Mouse (Mus musculus) embryonic facial prominence, embryonic 15.5 days (tissue): Measurements from ENCODE around the gene Gm42878. TPM values are rescaled to one million over a fixed set of nuclear protein-coding genes. Genes with fewer than 3 reads are reported as not detected.

ENCODE experiments used
- ATAC-seq: fragments of 200-750 bp; cut with Nextera tagmentation; 2 replicates; pipeline ENCODE4 v1.8.0; 2017; ENCODE audit warnings: low read depth, moderate TSS enrichment; ENCODE audit not compliant: insufficient number of reproducible peaks, low FRiP score, low TSS enrichment
- H3K27ac ChIP-seq: fragments of 300-500 bp; sonication (generic); replicated peaks from 2 replicates; pipeline ENCODE4 v1.5.1; 2015; ENCODE audit warnings: mild to moderate bottlenecking, inconsistent platforms
- H3K27me3 ChIP-seq: fragments of 300-500 bp; sonication (generic); 2 replicates; pipeline ENCODE4 v1.6.1; 2015; ENCODE audit warnings: inconsistent platforms
- H3K36me3 ChIP-seq: fragments of 300-500 bp; sonication (generic); 2 replicates; pipeline ENCODE4 v1.6.1; 2015; ENCODE audit warnings: mild to moderate bottlenecking, inconsistent platforms
- H3K4me1 ChIP-seq: fragments of 300-500 bp; sonication (generic); 2 replicates; pipeline ENCODE4 v1.6.1; 2015; ENCODE audit warnings: inconsistent platforms
- H3K4me2 ChIP-seq: fragments of 300-500 bp; sonication (generic); replicated peaks from 2 replicates; pipeline ENCODE4 v1.6.1; 2015; ENCODE audit warnings: mild to moderate bottlenecking, inconsistent platforms
- H3K4me3 ChIP-seq: fragments of 300-500 bp; sonication (generic); replicated peaks from 2 replicates; pipeline ENCODE4 v1.5.1; 2015; ENCODE audit warnings: mild to moderate bottlenecking, inconsistent platforms
- H3K9ac ChIP-seq: fragments of 300-500 bp; sonication (generic); 2 replicates; pipeline ENCODE4 v1.6.1; 2015; ENCODE audit warnings: inconsistent platforms
- H3K9me3 ChIP-seq: fragments of 300-500 bp; sonication (generic); replicated peaks from 2 replicates; pipeline ENCODE4 v1.6.1; 2016; ENCODE audit warnings: inconsistent platforms
- WGBS: fragments of 180-500 bp; shearing (Covaris S2); methylation state at CpG from one replicate; pipeline ENCODE4 v1.1.7; 2015; 5-methylcytosine and 5-hydroxymethylcytosine counted together
- polyA plus RNA-seq: library from polyadenylated mRNA; unstranded; fragments of >200 nt; fragmentation: Nextera tagmentation; extraction: Ambion mirVana; gene quantifications from 2 replicates; pipeline ENCODE4 v1.2.1, GENCODE M21; 2015

Gm42878 gene
- polyA plus RNA-seq, 1 experiment from 2014 or later = not detected

DNA sequence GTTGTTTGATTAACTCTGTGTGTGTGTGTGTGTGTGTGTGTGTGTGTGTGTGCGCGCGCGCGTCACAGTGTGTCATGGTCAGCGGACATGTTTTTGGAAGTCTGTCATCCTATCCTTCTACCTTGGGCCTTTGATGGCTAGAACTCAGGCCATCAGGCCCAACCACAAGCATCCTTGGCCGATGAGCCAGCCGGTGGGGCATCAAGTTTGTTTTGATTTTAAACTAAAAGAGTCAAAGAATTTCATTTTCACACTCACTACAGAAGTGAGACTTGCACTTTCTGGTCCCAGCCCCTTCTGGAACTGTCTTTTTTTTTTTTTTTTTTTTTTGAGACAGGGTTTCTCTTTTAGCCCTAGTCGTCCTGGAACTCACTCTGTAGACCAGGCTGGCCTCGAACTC is 39.7 kb upstream of the Gm42878 start:
- Histone ChIP-seq H3K4me1 (peaks cover 25% of the 10 kb centered on the region), H3K9me3 (no peaks in the 10 kb centered on the region), H3K9ac (no peak overlapping the region), H3K4me3 (no peak overlapping the region), H3K27me3 (no peaks in the 10 kb centered on the region), H3K36me3 (peaks cover 12% of the 10 kb centered on the region), H3K27ac (no peak overlapping the region), H3K4me2 (no peak overlapping the region)
- 91% methylated on average over 10 of the region's 10 CpGs for WGBS
- no peak for ATAC-seq

GRCm38 (mm10) chr5:121583765-121584501 is 38.7 kb upstream of the Gm42878 start:
- no peak overlapping the region for H3K9ac ChIP-seq
- no peak overlapping the region for H3K4me3 ChIP-seq
- WGBS = 49% methylated on average over 12 of the region's 12 CpGs
- no peak overlapping the region for H3K4me2 ChIP-seq
- no peaks in the 10 kb centered on the region for H3K27me3 ChIP-seq
- H3K4me1 ChIP-seq = peaks cover 25% of the 10 kb centered on the region
- ATAC-seq = peak; percentile 79; the same call in 1 of the 2 replicates
- H3K27ac ChIP-seq = peak overlapping the region; percentile 17; the same call in 1 of the 2 replicates
- no peaks in the 10 kb centered on the region for H3K9me3 ChIP-seq
- peaks cover 22% of the 10 kb centered on the region for H3K36me3 ChIP-seq

DNA sequence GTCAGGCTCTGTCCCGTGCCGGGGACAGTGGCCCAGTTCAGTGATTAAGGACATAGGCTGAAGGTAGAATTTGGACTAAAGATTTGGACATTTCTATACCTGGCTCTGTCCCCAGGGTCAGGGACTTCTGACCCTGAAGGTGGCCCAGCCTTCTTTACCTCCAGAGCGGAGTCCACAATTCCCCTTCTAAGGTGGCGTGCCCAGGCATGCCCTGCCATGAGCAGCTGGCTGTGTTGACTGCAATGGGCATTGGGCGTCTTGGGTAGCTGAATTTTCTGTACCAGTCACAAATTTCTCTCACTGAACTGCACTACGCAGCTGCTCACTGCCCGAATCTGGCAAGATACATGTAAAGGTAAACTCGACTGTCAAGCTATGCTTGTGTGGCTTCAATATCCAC is 36.7 kb upstream of the Gm42878 start:
- H3K36me3 ChIP-seq = peaks cover 40% of the 10 kb centered on the region
- H3K4me1 ChIP-seq = peaks cover 20% of the 10 kb centered on the region
- no peak for ATAC-seq
- H3K9me3 ChIP-seq = no peaks in the 10 kb centered on the region
- H3K9ac ChIP-seq = no peak overlapping the region
- no peak overlapping the region for H3K4me2 ChIP-seq
- no peaks in the 10 kb centered on the region for H3K27me3 ChIP-seq
- 84% methylated on average over 8 of the region's 8 CpGs for WGBS
- H3K4me3 ChIP-seq = no peak overlapping the region
- H3K27ac ChIP-seq = no peak overlapping the region

- no peak overlapping the region for H3K9ac ChIP-seq
- no peak overlapping the region for H3K4me3 ChIP-seq
- WGBS = 68% methylated on average over 11 of the region's 11 CpGs
These were observed 31.7 kb upstream of the Gm42878 start for GRCm38 (mm10) chr5:121576927-121577488.

DNA sequence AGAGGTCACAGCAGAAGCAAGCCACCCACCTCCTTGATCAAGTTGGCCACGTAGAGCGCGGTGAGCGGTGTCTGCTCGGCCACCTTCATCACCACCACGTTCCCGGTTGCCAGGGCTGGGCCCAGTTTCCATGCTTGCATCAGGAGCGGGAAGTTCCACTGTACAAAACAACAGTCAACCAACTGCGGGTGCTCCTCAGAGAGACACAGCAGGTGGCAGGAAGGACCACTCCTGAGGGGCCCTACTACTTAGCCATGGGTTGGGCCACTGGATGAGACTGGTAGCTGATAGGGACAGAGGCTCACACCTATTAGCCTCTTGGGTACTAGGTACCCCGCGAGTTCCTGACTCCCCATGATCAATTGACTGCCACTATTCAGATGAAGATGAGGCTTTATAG is 30.6 kb upstream of the Gm42878 start:
- H3K9me3 ChIP-seq = no peaks in the 10 kb centered on the region
- H3K9ac ChIP-seq = no peak overlapping the region
- H3K27me3 ChIP-seq = no peaks in the 10 kb centered on the region
- 92% methylated on average over 11 of the region's 11 CpGs for WGBS
- H3K4me2 ChIP-seq = no peak overlapping the region
- H3K4me1 ChIP-seq = no peaks in the 10 kb centered on the region
- no peak overlapping the region for H3K27ac ChIP-seq
- ATAC-seq = no peak
- H3K36me3 ChIP-seq = peaks cover 83% of the 10 kb centered on the region
- no peak overlapping the region for H3K4me3 ChIP-seq

More at GRCm38 (mm10) chr5:121576927-121577488, 31.7 kb upstream of the Gm42878 start:
- H3K36me3 ChIP-seq = peaks cover 78% of the 10 kb centered on the region
- H3K4me2 ChIP-seq = no peak overlapping the region
- H3K27ac ChIP-seq = no peak overlapping the region
- no peaks in the 10 kb centered on the region for H3K27me3 ChIP-seq
- no peaks in the 10 kb centered on the region for H3K4me1 ChIP-seq
- no peak for ATAC-seq
- no peaks in the 10 kb centered on the region for H3K9me3 ChIP-seq

GRCm38 (mm10) chr5:121574145-121574544 is 28.9 kb upstream of the Gm42878 start:
- ATAC-seq = no peak
- Histone ChIP-seq H3K4me2 (no peak overlapping the region), H3K27me3 (no peaks in the 10 kb centered on the region), H3K9me3 (no peaks in the 10 kb centered on the region), H3K4me1 (no peaks in the 10 kb centered on the region), H3K36me3 (peaks cover 76% of the 10 kb centered on the region), H3K9ac (no peak overlapping the region), H3K4me3 (no peak overlapping the region), H3K27ac (no peak overlapping the region)
- WGBS = 91% methylated on average over 13 of the region's 13 CpGs

DNA sequence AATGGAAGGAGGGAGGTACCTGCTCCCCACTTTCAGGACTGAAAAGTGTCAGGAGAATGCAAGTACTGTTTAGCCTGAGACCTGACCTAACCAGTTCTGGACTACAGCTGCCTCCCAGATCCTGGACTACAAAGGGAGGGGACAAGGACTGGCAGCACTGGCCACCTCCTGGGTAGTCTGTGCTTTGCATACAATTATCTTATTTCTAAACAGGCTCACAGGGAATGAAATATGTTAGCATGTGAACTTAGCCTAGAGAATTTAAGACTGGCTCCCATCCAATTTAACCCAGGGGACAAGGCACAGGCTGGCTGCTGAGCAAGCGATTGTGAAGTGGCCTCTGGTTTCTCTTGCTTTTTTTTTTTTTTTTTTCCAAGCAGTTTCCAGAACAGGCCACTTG is 25.5 kb upstream of the Gm42878 start:
- H3K27me3 ChIP-seq = no peaks in the 10 kb centered on the region
- H3K9me3 ChIP-seq = no peaks in the 10 kb centered on the region
- no peak overlapping the region for H3K9ac ChIP-seq
- no peak overlapping the region for H3K4me3 ChIP-seq
- H3K36me3 ChIP-seq = peaks cover 59% of the 10 kb centered on the region
- H3K4me2 ChIP-seq = no peak overlapping the region
- no peaks in the 10 kb centered on the region for H3K4me1 ChIP-seq
- WGBS = 78% methylated on average over 1 of the region's 1 CpGs
- H3K27ac ChIP-seq = no peak overlapping the region
- ATAC-seq = no peak

DNA sequence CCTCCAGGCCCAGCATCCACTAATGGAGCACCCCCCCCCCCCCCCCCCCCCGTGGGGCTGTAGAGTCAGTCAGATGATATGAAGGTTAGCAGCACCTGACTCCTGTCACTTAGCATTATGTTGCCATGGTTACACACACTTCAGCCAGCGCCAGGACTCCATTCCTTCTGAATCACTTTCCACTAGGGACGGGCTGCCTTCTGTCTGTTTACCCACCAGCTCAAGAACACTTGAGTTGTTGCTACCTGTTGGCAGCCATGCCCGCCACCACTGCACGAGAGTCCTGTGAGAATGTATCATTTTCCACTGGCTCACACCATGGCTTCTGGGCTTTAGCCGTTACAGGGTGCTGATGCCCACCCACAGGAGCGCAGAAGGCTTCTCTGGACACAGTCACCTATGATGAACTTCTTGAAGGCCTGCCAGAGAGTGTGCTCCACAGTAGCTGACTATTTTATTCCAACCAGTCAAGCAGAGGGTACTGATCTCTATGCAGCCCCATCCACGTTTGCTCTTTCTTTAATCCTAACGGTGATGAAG is 24.7 kb upstream of the Gm42878 start:
- Histone ChIP-seq H3K4me1 (peaks cover under 1% of the 10 kb centered on the region; the same call in 1 of the 2 replicates), H3K36me3 (peaks cover 51% of the 10 kb centered on the region), H3K4me3 (no peak overlapping the region), H3K9ac (no peak overlapping the region), H3K4me2 (no peak overlapping the region), H3K27me3 (no peaks in the 10 kb centered on the region), H3K9me3 (no peaks in the 10 kb centered on the region), H3K27ac (no peak overlapping the region)
- 71% methylated on average over 9 of the region's 9 CpGs for WGBS
- ATAC-seq = no peak

DNA sequence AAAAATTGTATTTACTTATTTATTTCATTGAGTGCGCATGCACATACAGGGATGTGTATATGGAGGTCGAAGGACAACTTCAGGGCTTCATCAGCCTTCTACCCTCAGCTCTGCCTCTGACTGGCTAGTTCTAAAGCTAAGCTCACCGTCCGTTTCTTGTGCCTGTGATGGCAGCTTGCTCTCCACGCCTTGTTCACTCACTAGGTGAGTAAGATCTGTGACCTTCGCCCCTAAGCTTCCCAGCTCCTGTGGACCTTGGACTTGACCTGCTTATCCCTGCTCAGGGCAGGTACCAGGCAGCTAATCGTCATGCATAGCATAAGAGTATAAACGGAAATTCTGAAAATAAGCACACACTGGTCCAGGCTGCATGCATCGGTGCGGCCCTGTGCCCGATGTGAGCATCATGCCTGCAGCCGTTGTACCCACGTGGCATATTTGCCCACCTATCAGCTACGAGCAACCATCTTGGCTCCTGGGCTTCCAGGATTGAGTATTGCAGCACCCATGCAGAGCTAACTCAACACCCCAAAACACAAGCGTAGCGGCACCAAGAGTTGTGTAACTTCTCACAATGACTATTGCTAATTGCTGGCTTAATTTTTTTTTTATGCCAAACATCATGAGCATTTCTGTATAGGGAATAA is 20.9 kb upstream of the Gm42878 start:
- ATAC-seq = no peak
- Histone ChIP-seq H3K27ac (no peak overlapping the region), H3K4me3 (no peak overlapping the region), H3K4me1 (peaks cover 8% of the 10 kb centered on the region), H3K36me3 (peaks cover 18% of the 10 kb centered on the region), H3K27me3 (no peaks in the 10 kb centered on the region), H3K9ac (no peak overlapping the region), H3K9me3 (no peaks in the 10 kb centered on the region), H3K4me2 (no peak overlapping the region)
- 90% methylated on average over 16 of the region's 16 CpGs for WGBS

- Histone ChIP-seq H3K36me3 (peaks cover 8% of the 10 kb centered on the region; the same call in 1 of the 2 replicates), H3K4me1 (peaks cover 8% of the 10 kb centered on the region), H3K4me3 (peak overlapping the region; percentile 24), H3K27ac (peak overlapping the region; percentile 44), H3K9ac (no peak overlapping the region), H3K27me3 (no peaks in the 10 kb centered on the region), H3K9me3 (no peaks in the 10 kb centered on the region), H3K4me2 (peak overlapping the region; percentile 49)
- 8% methylated on average over 11 of the region's 11 CpGs for WGBS
- peak; percentile 26; the same call in 1 of the 2 replicates for ATAC-seq
These were observed 19.2 kb upstream of the Gm42878 start for GRCm38 (mm10) chr5:121564468-121564895.

- no peak overlapping the region for H3K4me2 ChIP-seq
- H3K27me3 ChIP-seq = no peaks in the 10 kb centered on the region
- H3K4me3 ChIP-seq = no peak overlapping the region
- H3K4me1 ChIP-seq = peaks cover 8% of the 10 kb centered on the region
- H3K27ac ChIP-seq = no peak overlapping the region
- H3K9me3 ChIP-seq = no peaks in the 10 kb centered on the region
- no peak for ATAC-seq
- no peaks in the 10 kb centered on the region for H3K36me3 ChIP-seq
- no peak overlapping the region for H3K9ac ChIP-seq
- 84% methylated on average over 3 of the region's 3 CpGs for WGBS
These were observed 17.2 kb upstream of the Gm42878 start for GRCm38 (mm10) chr5:121562436-121562835.
